Mouse (Mus musculus) intestine, embryonic 15.5 days (tissue): ENCODE data around the gene Mrm1. TPM values are rescaled to one million over a fixed set of nuclear protein-coding genes. Genes with fewer than 3 reads are reported as not detected.
A peak's percentile ranks its signal among the peaks of the same experiment; 100 is the strongest.

Experiments
- ATAC-seq: fragments of 200-750 bp; cut with Nextera tagmentation; 2 replicates; pipeline ENCODE4 v1.8.0; 2017; ENCODE audit warnings: moderate TSS enrichment, moderate library complexity
- H3K27ac ChIP-seq: fragments of 300-500 bp; sonication (generic); 2 replicates; pipeline ENCODE4 v1.5.1; 2015; ENCODE audit warnings: mild to moderate bottlenecking, inconsistent platforms
- H3K27me3 ChIP-seq: fragments of 300-500 bp; sonication (generic); replicated peaks from 2 replicates; pipeline ENCODE4 v1.6.1; 2015; ENCODE audit warnings: inconsistent platforms
- H3K36me3 ChIP-seq: fragments of 300-500 bp; sonication (generic); 2 replicates; pipeline ENCODE4 v1.6.1; 2015; ENCODE audit warnings: inconsistent platforms
- H3K4me1 ChIP-seq: fragments of 300-500 bp; sonication (generic); replicated peaks from 2 replicates; pipeline ENCODE4 v1.6.1; 2015; ENCODE audit warnings: inconsistent platforms
- H3K4me2 ChIP-seq: fragments of 300-500 bp; sonication (generic); replicated peaks from 2 replicates; pipeline ENCODE4 v1.6.1; 2015; ENCODE audit warnings: mild to moderate bottlenecking, inconsistent platforms
- H3K4me3 ChIP-seq: fragments of 300-500 bp; sonication (generic); replicated peaks from 2 replicates; pipeline ENCODE4 v1.5.1; 2015; ENCODE audit warnings: inconsistent platforms
- H3K9ac ChIP-seq: fragments of 300-500 bp; sonication (generic); 2 replicates; pipeline ENCODE4 v1.6.1; 2015; ENCODE audit warnings: inconsistent platforms
- H3K9me3 ChIP-seq: fragments of 300-500 bp; sonication (generic); 2 replicates; pipeline ENCODE4 v1.6.1; 2016; ENCODE audit warnings: inconsistent platforms
- WGBS: fragments of 180-500 bp; shearing (Covaris S2); methylation state at CpG from one replicate; pipeline ENCODE4 v1.1.7; 2015; 5-methylcytosine and 5-hydroxymethylcytosine counted together
- polyA plus RNA-seq: library from polyadenylated mRNA; unstranded; fragments of >200 nt; fragmentation: Nextera tagmentation; extraction: Ambion mirVana; gene quantifications from 2 replicates; pipeline ENCODE4 v1.2.1, GENCODE M21; 2015

The Mrm1 gene
- polyA plus RNA-seq, 1 experiment from 2014 or later, result 16.3 TPM

DNA sequence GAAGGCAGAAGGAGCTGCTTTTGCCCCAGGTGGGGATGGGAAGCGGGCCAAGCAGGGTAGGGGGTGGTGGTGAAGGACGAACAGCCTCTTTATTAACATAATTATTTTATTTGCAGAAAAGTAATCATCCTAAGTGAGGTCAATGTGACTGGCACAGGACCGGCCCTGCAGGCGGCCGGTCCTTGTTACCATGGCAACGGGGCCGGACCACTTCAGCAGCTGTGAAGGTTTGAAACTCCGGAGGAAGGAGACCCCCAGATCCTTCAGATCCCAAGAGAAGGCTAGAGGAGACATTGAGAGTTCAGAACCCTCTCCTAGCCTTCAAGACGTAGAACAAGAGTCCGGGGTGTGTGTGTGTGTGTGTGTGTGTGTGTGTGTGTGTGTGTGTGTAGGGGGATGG is 22.3 kb downstream of the Mrm1 start:
- Histone ChIP-seq H3K36me3 (no peaks in the 10 kb centered on the region), H3K27me3 (no peaks in the 10 kb centered on the region), H3K9ac (no peak overlapping the region), H3K27ac (no peak overlapping the region), H3K4me3 (no peak overlapping the region), H3K4me1 (0 out of 2 replicates have a peak, but pooled peaks cover 2% of the 10 kb centered on the region), H3K4me2 (no peak overlapping the region), H3K9me3 (no peaks in the 10 kb centered on the region)
- no peak for ATAC-seq
- WGBS, result 36% methylated on average over 10 of the region's 10 CpGs

DNA sequence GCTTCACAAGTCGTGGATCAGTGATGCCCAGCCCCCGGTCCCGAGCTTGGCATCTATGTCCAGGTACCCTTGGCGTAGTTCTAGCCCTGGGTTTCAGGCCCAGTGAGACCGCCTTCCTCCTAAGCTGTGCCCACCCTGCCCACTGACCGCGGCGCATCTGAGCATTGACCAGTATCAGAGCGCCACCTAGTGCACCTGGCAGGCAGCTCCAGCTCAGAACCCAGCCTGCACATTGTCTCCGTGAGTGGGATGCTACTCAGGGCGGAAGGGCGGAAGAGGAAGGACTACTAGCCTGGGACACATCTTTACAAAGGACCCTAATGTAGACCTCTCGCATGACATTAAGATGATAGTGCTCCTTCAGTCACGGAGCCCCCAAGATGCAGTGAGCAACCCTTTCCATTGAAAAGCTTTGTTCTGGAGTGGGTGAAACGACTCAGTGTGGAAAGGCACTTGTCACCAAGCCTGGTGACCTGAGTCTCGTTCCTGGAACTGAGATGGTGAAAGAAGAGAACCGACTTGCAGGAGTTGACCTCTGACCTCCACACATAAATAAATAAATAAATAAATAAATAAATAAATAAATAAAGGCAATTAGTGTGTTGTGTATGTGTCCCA is 24.7 kb downstream of the Mrm1 start:
- Histone ChIP-seq H3K4me1 (0 out of 2 replicates have a peak, but pooled peaks cover 2% of the 10 kb centered on the region), H3K27me3 (0 out of 2 replicates have a peak, but pooled peaks cover 7% of the 10 kb centered on the region), H3K4me3 (no peak overlapping the region), H3K4me2 (peak overlapping the region; percentile 44), H3K9ac (no peak overlapping the region), H3K9me3 (no peaks in the 10 kb centered on the region), H3K27ac (no peak overlapping the region), H3K36me3 (no peaks in the 10 kb centered on the region)
- peak; percentile 71 for ATAC-seq
- 12% methylated on average over 17 of the region's 17 CpGs for WGBS

DNA sequence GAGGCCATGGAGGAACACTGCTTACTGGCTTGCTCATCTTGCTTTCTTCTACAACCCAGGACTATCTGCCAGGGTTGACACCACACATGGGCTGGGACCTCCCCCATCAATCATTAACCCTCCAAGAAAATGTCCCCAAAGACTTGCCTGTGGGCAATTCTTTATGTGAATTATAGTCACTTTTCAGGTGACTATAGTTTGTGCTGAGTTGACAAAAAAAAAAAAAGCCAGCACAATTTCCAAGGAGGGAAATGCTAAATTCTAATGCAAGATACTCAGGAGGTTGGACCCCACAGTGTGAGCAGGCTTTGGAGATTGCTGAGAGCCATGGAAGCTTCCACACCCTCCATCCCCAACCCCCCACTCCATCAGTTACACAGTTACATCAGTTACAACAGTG is 25.8 kb downstream of the Mrm1 start:
- no peak overlapping the region for H3K9ac ChIP-seq
- no peaks in the 10 kb centered on the region for H3K36me3 ChIP-seq
- 0 out of 2 replicates have a peak, but pooled peaks cover 2% of the 10 kb centered on the region for H3K4me1 ChIP-seq
- H3K4me3 ChIP-seq, result no peak overlapping the region
- no peak overlapping the region for H3K27ac ChIP-seq
- 0 out of 2 replicates have a peak, but pooled peaks cover 7% of the 10 kb centered on the region for H3K27me3 ChIP-seq
- no peak overlapping the region for H3K4me2 ChIP-seq
- no peak for ATAC-seq
- no peaks in the 10 kb centered on the region for H3K9me3 ChIP-seq

DNA sequence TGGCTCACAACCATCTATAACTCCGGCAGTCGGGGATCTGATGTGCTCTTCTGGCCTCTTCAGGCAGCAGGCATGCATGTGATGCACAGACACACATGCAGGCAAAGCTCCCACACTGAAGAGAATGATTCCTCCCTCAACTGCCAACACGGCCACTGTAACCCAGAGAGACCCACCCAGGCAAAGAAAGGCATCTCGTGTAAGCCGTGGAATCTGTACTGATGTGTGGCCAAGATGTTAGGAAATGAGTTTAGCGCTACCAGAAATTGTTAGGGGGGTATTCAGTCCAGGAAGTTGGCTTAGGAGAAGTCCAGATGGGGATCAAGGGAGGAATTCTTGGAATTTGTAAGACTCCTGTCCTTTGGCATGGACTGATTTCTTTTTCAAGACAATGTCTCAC is 28.9 kb downstream of the Mrm1 start:
- Histone ChIP-seq H3K36me3 (no peaks in the 10 kb centered on the region), H3K4me2 (no peak overlapping the region), H3K4me1 (0 out of 2 replicates have a peak, but pooled peaks cover 2% of the 10 kb centered on the region), H3K9ac (no peak overlapping the region), H3K9me3 (no peaks in the 10 kb centered on the region), H3K27me3 (0 out of 2 replicates have a peak, but pooled peaks cover 7% of the 10 kb centered on the region), H3K4me3 (no peak overlapping the region), H3K27ac (no peak overlapping the region)
- no peak for ATAC-seq
- 57% methylated on average over 6 of the region's 6 CpGs for WGBS

DNA sequence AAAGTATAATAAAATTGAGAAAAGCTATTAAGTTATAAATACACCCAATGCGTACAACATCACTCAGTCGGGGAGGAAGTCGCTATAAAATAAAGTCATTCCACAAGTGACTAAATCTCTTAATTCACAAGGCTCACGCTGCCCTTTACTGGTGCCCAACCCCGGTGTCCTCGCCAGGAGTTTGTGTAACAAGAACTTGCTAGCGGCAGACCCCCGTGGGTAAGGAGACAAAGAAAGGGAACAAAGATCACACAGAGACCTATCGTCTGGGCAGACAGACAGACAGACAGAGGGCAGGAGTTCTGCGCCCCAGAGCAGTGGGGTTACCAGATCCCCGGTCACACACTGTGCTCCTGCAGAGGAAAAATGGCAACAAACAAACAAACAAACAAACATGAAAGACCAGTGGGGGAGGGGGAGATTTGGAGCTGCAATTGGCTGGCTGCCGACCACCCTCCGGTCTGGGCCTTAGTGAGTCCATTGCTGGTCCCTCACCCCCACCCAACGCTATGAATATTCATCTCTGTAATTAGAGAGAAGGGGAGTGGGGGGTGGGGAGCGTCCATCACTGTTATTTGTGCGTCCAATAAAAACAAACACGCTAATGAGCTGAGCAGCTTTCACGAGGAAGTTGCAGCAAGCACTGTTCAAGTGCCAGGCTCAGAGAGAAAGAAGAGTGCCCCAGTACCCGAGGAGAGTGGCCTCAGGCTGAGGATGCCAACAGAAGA is 39.0 kb downstream of the Mrm1 start:
- Histone ChIP-seq H3K27ac (no peak overlapping the region), H3K4me2 (no peak overlapping the region), H3K4me1 (0 out of 2 replicates have a peak, but pooled peaks cover 2% of the 10 kb centered on the region), H3K9ac (no peak overlapping the region), H3K36me3 (no peaks in the 10 kb centered on the region), H3K27me3 (peaks cover 14% of the 10 kb centered on the region), H3K9me3 (no peaks in the 10 kb centered on the region), H3K4me3 (no peak overlapping the region)
- no peak for ATAC-seq
- WGBS, result 4% methylated on average over 19 of the region's 19 CpGs

DNA sequence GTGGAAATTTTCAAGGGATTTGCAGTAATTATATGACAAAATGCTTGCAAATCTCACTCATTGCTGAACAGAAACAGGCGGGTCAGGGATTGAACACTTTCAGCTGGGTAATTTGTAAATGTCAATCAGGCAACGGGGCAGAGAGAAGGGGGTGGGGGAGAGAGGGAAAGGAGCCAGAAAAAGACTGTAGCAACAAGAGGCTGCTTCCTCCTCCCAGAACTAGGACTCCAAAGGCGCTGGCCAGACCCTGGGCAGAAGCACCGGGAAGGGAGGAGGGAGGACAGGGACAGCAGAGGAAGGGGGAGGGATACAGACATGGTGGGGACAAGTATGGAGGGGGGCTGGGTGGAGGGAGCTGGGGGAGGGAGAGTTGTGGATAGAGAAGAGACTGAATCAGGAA is 43.8 kb downstream of the Mrm1 start:
- Histone ChIP-seq H3K9ac (no peak overlapping the region), H3K4me1 (0 out of 2 replicates have a peak, but pooled peaks cover 2% of the 10 kb centered on the region), H3K36me3 (no peaks in the 10 kb centered on the region), H3K27ac (no peak overlapping the region), H3K4me3 (no peak overlapping the region), H3K9me3 (no peaks in the 10 kb centered on the region), H3K4me2 (no peak overlapping the region), H3K27me3 (peaks cover 7% of the 10 kb centered on the region)
- WGBS, result 6% methylated on average over 4 of the region's 4 CpGs
- ATAC-seq, result no peak

DNA sequence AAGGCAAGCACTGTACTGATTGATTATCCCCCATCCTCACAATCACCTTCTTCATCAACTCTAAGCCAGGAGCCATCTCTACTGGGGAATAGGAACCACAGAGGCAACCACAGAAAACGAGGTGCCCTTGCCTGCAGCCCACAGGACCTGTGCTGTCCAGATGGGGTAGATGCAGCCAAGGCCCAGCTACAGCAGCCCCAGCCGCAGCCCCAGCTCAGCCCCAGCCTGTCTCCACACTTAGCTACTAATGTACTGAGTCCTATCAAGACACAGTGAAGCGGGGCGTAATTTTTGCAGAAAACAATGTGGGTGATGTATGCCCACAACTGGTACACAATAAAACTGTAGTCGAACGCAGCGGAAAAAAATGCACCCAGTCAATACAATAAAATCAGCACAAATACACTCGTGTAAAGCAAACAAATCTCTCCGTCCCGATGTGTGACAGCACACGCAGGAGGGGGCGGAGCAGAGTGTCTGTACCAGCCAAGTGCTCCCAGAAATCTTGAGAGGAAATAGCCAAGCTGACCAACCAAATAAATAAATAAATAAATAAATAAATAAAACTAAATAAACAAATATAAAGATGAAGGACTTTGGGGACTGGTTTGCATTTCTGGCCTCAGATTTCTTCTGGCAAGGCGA is 44.3 kb downstream of the Mrm1 start:
- WGBS, result 40% methylated on average over 13 of the region's 13 CpGs
- Histone ChIP-seq H3K4me2 (no peak overlapping the region), H3K36me3 (no peaks in the 10 kb centered on the region), H3K4me1 (no peaks in the 10 kb centered on the region), H3K27me3 (peaks cover 3% of the 10 kb centered on the region; the same call in 1 of the 2 replicates), H3K27ac (no peak overlapping the region), H3K4me3 (no peak overlapping the region), H3K9ac (no peak overlapping the region), H3K9me3 (no peaks in the 10 kb centered on the region)
- ATAC-seq, result no peak

DNA sequence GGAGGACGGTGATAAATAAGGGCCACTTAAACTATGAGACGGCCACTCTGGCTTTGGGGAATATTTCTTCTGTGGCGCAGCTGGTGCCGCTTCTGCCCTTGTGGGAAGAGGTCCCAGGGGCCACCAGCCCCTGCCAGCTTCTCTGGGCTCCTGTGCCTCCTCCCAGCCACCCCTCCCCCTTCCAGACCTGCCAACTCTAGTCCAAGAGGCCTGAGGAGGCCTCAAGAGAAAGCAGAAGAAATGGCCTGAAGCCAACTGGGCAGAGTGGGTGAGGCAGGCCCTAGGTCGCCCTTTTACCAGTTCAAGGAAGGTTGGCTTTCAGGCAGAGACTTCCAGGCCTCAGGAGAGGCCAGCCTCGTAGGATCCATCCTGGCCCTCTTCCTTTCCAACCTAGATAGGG is 51.4 kb downstream of the Mrm1 start:
- no peaks in the 10 kb centered on the region for H3K36me3 ChIP-seq
- H3K9ac ChIP-seq, result no peak overlapping the region
- no peak for ATAC-seq
- no peak overlapping the region for H3K27ac ChIP-seq
- no peaks in the 10 kb centered on the region for H3K9me3 ChIP-seq
- peaks cover 3% of the 10 kb centered on the region; the same call in 1 of the 2 replicates for H3K27me3 ChIP-seq
- 60% methylated on average over 6 of the region's 6 CpGs for WGBS
- H3K4me2 ChIP-seq, result no peak overlapping the region
- no peak overlapping the region for H3K4me3 ChIP-seq
- peaks cover 13% of the 10 kb centered on the region for H3K4me1 ChIP-seq

DNA sequence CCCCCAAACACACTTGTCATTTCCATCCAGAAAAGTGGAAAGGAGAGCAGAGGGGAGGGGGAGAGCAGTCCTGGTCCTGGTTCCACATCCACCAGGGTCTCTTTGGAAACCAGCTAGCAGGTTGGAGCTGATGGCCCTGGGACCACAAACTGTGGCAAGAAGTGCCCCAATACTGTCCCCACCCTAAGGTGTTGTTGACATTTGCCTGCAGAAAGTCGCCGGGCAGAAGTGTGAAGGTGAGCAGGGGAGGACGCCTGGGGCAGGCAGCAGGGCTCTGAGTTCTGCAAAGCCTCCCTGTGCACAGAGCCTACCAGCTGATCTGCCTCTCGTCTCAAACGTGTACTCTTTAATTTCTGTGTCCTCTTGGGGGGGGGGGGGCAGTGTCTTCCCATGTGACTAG is 54.2 kb downstream of the Mrm1 start:
- no peaks in the 10 kb centered on the region for H3K9me3 ChIP-seq
- 17% methylated on average over 5 of the region's 5 CpGs for WGBS
- peak overlapping the region; percentile 56; the same call in 1 of the 2 replicates for H3K4me2 ChIP-seq
- H3K4me3 ChIP-seq, result no peak overlapping the region
- no peaks in the 10 kb centered on the region for H3K36me3 ChIP-seq
- peaks cover 13% of the 10 kb centered on the region for H3K4me1 ChIP-seq
- peaks cover 3% of the 10 kb centered on the region; the same call in 1 of the 2 replicates for H3K27me3 ChIP-seq
- no peak for ATAC-seq
- H3K9ac ChIP-seq, result no peak overlapping the region
- no peak overlapping the region for H3K27ac ChIP-seq

DNA sequence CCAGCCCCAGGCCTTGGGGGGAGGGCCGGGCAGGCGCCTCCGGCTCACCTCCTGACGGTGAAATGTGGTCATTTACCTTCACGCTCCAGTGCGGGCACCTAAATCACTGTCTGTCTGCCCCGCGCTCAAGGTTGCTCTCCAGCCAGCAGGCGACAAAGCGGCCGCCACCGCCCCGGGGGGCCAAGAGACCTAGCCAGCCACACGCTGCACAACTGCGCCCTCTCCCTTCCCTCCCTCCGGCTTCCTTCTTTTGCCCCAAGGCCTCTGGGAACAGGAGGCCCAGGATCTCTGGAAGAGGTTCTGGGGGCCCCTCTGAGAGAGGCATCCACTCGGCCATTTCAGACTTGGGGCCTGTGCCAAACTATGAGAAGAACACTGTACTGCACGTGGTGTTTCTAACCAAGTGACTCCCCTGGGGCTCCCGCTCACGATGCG is 54.8 kb downstream of the Mrm1 start:
- Histone ChIP-seq H3K9me3 (no peaks in the 10 kb centered on the region), H3K9ac (no peak overlapping the region), H3K4me2 (peak overlapping the region; percentile 56), H3K27ac (no peak overlapping the region), H3K4me1 (peaks cover 13% of the 10 kb centered on the region), H3K4me3 (0 out of 2 replicates have a peak overlapping the region, but pooled peaks have one; percentile 7), H3K27me3 (peaks cover 3% of the 10 kb centered on the region; the same call in 1 of the 2 replicates), H3K36me3 (no peaks in the 10 kb centered on the region)
- peak; percentile 55 for ATAC-seq
- WGBS, result 5% methylated on average over 21 of the region's 21 CpGs

DNA sequence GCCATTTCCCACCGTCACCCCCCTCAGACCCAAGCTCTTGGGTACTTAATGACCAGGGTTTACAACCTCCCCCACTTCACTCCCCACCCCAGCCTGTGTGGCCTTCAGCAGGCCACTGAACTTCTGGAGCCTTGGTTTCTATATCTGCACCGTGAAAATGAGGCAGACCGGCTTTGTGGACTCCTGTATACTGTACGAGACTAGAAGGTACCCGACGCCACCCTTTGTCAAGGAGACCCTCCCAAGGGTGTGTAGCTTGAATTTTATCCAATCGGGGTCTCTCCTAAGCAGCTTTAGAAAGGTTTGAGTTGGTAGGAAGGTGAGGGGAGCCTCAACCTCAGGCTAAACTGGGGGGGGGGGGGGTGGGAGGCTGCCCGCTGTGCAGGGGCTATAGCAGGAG is 55.2 kb downstream of the Mrm1 start:
- Histone ChIP-seq H3K4me3 (no peak overlapping the region), H3K9me3 (no peaks in the 10 kb centered on the region), H3K9ac (no peak overlapping the region), H3K4me2 (peak overlapping the region; percentile 56), H3K27ac (no peak overlapping the region), H3K4me1 (peaks cover 13% of the 10 kb centered on the region), H3K27me3 (peaks cover 3% of the 10 kb centered on the region; the same call in 1 of the 2 replicates), H3K36me3 (no peaks in the 10 kb centered on the region)
- WGBS, result 24% methylated on average over 8 of the region's 8 CpGs
- no peak for ATAC-seq
